Mouse (Mus musculus) embryo, embryonic 11.5 days (tissue): ENCODE data around the gene Cd36.
"Not testable (repeated sequence)": the region's sequence is repeated elsewhere in the genome, so short reads cannot be mapped to it uniquely, and the experiment has no call there.

Source experiments
- DNase-seq: peaks from one replicate; pipeline ENCODE4 v3.0.0-alpha.2; 2012; ENCODE audit warnings: low read depth, low spot score

Cd36 gene

DNA sequence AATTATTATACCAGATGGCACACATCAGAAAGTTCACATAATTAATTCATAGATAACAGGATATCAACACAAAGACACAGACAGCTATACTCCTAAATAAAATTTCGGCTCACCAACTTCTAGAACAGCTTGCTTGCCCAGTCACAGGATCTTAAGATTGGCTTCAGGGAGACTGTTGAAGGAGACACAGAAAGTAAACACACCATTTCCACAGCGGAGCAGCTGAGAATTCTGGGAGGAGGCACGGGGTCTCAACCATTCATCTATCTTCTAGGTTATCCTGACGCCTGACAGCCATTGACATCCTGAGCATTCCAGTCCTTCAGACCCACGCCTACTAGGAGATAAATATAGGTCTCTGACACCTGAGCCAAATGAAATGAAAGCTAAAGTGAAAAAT is at the start of gene Cd36:
Gene Cd36, minus strand, starts transcription at position 204 of the 400 bp plus-strand sequence.
- no peak for DNase-seq

DNA sequence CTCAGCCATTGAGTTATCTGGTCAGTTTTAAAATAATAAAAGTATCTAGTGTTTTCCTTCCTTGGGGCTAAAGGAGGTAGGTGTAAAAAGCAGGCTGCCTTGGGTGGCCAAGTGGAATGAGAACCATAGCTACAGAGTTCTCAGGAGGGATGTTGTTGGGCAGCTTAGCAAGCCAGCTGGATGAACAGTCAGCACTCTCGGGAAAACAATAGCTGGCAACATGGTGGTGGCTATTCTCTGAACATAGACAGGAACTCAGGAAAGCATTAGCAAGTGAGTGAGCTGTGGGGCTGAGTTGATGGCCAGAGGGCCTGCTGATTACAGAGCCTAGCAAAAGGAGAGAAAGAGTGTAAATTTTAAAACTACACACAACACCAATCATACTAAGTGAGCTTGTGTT is 45.9 kb upstream of the Cd36 start:
- DNase-seq = no peak

DNA sequence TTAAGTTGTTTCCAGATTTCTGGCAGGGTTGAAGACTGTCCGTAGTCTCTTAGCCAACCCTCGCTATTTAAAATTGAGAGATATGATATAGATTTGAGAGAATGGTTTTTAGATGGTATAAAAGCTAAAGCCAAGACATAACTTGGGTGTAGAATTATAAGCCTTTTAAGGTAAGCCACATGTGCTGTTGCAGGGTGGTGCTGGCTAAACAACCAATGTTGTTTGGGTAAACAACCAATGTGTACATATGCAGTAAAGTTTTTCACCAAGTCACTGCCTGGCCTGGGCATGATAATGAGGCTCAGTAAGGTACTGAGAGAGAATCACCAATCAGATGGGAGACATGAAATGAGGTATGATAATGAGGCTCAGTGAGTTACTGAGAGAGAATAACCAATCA is 43.0 kb upstream of the Cd36 start:
- not testable (repeated sequence) for DNase-seq

DNA sequence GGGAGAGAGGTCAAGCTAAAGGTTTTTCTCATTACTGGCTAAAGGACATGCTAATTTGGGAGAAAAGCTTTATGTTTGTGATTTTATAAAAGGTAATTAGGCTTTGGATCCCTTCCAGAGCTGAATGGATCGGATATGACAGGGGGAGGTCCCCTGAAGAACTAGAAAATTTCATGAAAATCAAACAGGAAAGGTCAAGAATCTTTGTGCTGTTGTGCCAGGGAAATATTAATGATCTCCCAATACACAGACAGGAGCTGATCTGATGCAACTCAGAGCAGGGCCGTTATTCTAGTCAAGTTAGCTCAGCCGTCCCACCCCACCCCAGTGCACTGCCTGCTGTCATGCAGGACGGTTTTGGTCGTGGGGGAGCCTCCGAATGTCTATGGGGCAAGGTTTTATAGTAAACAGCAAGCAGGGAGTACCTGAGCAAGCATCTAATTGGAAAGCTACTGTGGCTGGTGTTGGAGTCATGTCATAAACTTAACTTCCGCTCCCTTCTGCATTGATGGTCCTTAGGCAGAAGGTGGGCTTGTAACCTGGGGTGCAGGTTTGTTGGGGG is 40.5 kb upstream of the Cd36 start:
- no peak for DNase-seq

DNA sequence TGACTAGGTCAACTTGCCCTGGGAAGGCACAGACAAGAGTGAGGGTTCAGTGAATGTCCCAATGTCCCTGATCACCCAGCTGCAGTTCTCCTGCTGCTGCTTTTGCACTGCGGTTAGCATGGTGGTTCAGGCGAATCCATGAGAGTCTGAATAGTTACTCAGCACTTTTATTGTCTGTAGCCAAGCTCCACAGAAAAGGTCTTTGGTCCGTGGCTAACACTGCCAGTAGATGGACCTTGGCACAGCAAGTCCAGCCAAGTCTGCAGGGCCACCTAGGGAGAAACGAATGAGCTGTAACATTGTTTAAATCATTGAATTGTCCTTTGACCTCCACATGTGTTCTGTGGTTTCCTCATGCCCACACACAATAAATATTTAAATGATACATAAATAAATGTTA is 39.9 kb upstream of the Cd36 start:
- DNase-seq = no peak

DNA sequence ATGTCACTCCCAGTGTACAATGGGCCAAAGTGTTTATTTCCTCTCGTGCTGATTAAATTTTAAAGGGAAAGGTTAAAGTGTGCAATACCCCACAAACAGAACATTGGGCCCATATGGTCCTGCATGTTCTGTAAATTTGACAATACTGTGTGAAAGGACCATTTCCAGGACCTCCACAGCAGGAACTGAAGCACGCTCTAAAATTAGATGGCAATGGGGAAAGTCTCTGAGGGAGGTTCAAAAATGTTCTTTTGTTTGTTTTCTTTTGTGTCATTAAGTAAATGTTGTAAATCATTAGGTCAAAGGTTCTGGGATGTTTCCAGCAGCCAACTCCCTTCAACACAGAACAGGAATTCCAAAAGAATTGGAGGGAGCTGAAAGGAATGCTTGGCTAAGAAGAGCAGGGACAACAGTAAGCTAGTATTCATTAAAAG is 35.5 kb upstream of the Cd36 start:
- no peak for DNase-seq

DNA sequence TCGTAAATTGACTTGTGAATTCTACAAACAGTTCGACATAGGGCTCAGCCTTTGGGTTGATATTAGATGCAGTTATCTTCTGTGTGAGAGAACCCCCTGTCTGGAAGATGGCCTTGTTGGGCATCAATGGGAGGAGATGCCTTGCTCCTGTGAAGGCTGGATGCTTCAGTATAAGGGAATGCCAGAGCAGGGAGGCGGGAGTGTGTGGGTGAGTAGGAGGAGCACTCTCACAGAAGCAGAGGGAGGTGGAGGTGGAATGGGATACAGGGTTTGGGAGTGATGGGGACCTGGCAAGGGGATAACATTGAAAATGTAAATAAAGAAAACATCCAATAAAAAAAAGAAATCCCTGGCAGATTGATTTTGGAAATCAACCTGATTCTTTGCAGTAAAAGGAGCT is 35.0 kb upstream of the Cd36 start:
- DNase-seq = no peak

DNA sequence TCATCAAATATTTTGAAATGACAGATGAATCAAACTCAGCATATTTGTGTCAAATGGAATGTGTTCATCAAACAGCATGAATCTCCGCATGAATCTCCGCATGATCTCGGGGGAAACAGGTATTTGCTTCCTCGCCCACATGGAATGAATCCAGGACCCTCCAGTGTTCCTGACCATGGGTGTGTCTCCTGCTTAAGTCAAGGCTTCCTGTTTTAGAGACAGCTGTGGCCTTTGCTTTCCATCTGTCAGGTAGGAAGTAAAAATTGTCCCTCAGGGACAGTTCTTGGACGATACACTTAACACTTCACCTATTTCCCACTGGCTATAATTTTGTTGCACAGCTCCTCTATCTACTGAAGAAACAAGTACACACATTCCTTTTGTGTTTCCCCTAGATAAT is 30.4 kb upstream of the Cd36 start:
- DNase-seq = no peak

DNA sequence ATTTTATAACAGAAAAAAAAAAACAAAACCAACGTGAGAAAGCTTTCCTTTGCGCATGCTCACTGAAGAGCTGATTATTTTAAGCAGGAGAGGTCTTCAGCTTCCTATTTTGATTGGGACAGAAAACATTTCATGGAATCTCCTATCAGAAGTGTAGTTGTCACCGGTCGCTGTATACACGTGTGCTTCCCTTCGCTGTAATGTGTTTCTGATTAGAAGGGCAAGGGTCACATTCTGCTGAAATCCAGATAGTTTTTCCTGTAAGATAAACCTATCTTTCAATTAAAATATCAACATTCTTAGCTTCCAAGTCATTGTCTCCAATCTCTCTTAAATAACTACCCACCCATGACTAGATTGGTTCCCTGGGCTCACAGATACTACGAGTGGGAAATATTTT is 16.2 kb upstream of the Cd36 start:
- DNase-seq = no peak

DNA sequence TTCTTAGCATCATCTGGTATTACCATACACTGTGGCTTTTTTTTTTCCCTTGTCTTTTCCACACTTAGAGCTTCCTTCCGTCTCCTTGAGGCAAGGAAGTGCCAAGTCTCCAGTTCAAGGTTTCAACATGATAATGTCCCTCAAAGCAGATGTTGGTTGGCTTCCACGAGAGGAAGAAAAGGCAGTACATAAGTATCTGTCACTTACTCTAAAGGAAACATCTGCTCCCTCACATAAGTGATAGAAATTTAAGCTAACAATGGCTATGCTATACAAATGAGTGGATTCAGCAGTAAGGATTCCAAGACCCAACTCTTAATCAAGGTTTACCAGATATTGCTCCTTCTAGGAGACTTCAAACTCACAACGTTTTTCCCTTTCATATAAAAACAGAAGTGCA is 10.3 kb upstream of the Cd36 start:
- DNase-seq = no peak

DNA sequence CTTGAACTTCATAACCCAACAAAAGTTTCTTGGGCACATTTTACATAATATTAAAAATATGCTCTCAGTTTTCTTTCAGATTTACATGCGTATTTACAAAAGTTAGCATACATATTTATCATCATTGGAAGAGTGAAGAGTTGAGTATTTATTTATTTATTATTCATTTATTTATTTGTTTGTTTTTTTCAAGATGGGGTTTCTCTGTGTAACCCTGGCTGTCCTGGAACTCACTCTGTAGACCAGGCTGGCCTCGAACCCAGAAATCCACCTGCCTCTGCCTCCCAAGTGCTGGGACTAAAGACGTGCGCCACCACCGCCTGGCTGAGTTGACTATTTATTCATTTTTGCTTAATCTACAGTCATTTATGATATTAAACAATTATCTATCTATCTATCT is 9.0 kb upstream of the Cd36 start:
- not testable (repeated sequence) for DNase-seq

DNA sequence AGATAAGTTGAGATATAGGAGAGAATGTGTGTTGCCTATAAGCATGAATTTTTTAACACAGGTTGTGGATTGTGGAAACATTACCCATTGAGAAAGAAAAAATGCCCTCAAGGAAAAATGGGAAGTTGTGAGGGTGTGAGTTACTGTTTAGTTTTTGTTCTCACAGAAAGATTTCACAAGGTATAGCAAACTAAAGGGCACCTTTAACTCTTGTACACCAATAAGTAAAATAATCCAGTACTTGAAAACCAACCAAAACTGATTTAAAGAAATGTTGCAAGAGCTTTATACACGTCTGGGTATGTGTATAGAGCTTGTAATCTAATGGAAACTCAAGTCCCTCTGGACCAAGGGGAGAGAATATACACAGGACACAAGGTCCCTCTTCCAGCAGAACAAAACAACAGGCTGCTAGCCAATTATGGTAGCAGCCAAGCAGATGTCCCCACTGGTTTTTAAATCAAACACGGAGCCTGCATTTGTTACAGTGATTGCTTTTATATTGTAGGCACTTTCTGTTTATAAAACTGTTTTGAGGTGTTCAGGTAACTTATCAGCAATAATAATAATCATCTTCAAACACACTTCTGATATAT is 5.1 kb upstream of the Cd36 start:
- DNase-seq = no peak

DNA sequence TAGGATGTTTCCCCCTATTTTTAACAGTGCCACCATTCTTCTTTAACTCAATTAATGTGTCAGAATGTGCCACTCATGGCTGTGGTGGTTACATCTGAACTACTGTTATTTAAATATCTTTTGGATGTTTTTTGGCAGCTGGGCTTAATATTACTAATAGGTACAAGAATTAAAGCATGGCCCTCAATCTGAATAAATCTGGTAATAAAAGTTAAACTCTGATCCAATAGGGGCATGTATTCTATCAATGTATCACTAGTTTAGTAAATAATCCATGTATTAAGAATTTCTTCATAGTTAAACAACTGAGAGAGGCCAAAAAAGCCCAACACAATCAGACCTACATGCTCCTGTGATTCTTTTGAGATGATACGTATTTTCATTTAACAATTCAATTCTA is 690 bp upstream of the Cd36 start:
- no peak for DNase-seq

DNA sequence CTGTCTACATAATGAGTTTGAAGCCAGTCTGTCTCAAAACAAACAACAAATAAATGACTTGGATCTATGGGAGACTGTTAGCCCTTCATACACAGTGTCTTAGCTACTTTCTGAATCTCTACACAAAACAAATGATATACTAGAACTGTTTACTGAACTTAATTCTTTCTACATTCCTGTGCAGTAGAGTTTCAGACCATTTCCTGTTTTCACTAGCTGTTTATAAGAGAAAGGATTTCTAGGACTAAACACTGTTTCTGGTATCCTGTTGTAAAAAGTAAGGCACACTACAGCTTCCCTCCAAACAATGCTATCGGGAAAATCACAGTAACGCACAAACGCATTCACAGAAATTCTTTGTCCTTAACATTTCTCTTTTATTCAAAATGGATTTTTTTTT is 2.2 kb downstream of the Cd36 start:
- DNase-seq = no peak

DNA sequence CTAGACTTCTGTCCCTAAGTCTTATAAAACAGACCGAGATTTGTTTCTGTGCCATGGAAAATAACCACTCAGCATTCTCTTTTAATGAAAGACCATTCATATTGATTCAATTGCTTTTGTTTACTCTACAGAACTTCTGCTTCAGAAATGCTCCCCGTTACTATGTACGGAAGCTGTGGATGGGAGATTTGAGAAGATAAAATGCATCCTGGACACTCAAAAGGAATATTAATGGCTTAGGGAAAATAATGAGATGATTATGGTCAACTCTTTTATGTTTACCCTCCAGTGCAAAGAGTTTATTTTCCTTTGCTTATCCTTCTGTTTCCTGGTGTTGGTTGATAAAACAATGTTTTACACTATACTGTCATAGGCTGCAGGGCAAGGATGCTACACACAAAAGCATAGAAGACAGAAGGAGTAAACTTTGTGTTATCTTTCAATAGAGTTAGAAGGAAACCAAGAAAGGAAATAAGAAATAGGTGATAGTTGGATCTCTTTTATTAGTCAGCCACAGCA is 5.2 kb downstream of the Cd36 start:
- no peak for DNase-seq

DNA sequence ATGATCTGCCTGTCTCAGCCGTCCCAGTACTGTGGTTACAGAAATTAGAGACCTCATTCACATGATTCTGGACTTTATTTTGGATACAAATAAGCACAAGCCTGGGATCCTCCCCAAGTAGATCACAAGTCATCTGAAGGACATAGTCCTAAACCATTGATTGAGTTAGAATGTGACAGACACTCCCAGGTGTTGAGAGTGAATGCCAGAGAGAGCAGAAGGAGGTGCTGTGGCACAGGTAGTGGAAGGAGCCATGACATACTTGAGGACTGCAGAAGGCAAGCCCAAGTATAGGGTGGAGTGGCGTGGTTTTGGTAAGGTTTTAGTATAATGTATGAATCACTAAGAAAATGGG is 7.1 kb downstream of the Cd36 start:
- no peak for DNase-seq

DNA sequence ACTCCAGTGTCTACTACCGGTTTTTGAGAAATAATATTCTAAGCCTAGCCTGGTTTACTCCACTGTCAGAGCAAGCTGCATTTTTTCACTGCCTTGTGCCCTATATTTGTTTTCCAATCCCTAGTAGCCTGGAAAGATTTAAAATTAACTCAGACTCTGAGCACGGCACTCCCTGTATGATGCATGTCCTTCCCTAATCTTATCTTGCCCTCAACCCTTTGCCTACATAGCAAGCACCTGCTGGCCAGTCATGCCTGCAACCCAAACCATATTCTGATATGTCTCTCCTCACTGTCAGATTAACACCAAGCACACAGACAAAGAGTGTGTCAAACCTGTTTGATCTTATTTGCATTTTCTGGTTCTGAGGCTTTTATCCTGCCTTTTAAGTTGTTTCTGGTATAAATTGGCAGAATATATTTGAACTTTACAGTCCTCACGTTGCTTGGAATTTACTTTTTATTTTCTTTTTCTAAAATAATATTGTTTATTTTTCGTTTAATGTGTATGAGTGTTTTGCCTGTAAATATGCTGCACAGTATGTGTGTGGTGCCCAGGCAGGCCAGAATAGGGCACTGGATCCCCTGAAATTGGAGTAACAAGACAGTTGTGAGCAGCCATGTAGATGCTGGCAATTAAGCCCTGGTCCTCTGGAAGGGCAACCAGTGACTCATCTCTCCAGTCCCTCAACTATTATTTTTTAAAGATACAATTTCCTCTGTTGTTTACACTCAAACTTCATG is 7.6 kb downstream of the Cd36 start:
- DNase-seq = no peak

DNA sequence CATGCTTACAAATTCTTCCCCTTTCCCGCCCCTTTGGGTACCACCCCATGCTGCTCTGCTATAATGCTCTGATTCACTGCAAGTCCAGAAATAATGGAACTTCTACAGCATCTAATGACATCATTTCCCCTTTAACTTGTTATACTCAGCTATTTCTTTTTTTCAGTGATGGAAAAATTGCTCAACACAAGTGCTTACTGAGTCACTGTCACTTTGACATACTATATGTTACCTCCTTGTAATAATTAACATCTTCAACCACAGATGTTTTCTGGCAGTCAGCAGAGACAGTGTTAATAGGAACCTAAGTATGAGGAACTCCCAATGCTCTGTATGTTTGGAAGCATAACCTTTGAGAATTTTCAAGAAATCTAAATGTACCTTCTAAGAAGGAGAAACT is 8.7 kb downstream of the Cd36 start:
- no peak for DNase-seq

DNA sequence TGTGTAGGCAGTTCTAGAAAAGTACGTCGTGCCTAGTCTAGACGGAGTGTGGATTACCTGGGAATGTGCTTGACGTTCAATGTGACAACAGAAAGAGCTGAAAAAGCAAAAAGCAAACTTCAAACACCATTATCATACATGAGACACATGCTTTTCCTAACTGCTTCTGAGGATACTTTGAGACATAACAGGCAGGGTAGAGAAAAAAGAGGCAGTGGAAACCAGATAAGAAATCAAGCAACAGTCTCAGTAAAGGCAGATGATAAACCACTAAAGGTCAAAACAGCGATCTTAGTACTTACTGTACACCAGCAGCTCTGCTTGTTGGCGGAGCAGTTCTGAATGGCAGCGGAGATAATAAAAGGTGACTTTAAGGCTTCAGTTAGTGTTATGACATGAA is 11.6 kb downstream of the Cd36 start:
- no peak for DNase-seq

DNA sequence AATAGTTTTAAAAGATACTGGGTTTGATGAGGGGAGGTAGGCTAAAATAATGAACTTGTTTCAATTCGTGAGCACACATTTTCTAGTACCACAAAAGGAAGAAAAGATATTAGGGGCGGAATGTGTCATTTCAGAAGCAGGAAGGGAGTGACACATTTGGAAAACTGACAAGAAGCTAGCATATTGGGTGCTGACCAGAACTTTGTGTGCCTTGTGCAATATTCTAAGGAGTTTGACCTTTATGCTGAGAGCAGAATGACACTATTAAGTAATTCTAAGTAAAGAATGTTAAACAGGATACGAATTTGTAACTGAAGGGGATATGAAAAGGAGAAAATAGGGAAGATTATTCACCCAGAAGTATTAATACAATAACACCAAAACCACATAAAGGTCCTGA is 12.0 kb downstream of the Cd36 start:
- no peak for DNase-seq

DNA sequence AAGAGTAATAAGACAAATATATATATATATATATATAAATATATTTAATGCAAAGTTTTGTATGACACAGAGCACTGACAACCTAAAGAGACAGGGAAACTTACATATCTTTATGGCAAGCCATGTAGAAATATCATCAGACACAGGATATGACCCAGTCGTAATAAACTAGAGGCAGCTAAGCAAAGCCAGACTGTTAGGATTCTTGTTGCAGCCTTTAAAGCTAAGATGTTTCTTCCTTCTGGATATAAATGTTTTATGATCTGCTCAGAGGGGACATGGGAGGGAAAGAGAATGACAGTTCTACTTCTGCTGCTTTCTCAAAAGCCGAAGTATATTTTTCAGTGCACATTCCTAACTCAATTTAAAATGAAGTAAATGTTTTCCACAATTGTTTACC is 14.3 kb downstream of the Cd36 start:
- DNase-seq = no peak

DNA sequence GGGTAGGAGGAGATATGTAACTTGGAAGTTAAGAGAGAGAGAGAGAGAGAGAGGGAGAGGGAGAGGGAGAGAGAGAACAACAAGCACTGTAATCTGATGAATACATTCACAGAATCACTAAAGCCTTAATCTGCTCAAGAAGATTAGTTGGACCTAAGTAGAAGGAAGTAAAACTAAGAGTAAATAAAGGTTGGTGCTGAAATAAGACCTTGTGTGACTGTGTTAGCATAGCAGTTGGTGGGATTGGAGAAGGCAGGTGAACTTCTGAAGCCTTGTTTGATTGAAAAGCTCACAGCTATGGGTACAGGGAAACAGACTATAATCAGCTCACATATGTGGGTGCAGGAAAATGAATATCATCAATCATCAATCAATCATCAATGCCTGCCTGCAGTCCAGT is 23.2 kb downstream of the Cd36 start:
- no peak for DNase-seq

DNA sequence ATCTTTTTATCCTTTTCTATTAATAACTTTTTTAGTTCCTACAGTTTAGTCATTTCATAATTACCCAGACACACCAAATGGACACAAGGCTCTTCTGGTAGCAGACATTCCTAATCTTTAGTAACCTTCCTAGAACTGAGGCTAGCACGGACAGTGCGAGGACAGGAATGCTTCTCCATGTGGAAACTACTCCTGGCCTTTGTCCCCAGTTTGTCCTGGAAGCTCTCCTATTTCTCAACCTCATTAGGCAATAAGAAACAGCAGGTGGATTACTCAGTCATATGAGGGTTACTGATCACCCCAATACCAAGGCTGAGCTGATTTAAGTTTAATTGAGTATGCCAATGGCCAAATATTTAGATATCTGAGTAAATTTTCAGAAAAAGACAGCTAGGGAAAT is 25.5 kb downstream of the Cd36 start:
- no peak for DNase-seq
